Comparison of ENCODE assay signal across 22 mouse cellular contexts in genomic region chr8:106865354-106865753, GRCm38 (mm10). TPM values are rescaled to one million over a fixed set of nuclear protein-coding genes. Genes with fewer than 3 reads are reported as not detected.
DNase-seq lines count a peak whose midpoint lies in the region; ATAC-seq lines count a peak whose summit lies in the region.
"Had no signal": no experiment of that assay in that cellular context is flagged by ENCODE, and none has a peak within 500 bp of the region (broad histone marks: within the 10 kb centered on the region; RNA-seq: fewer than 3 reads in every experiment).

No protein-coding gene starts in this region.

- peaks cover 10% of the 10 kb centered on the region for H3K4me1 ChIP-seq in forebrain, embryonic 15.5 days
- H3K4me1 ChIP-seq in forebrain, embryonic 10.5 days: peaks cover 11% of the 10 kb centered on the region

- no peak overlapping the region for H3K4me3 ChIP-seq in forebrain, embryonic 15.5 days
- H3K4me3 ChIP-seq in forebrain, embryonic 10.5 days: no peak overlapping the region
- H3K4me3 ChIP-seq: heart, embryonic 12.5 days; layer of hippocampus, adult 2 months; left cerebral cortex, adult 2 months; limb, embryonic 12.5 days; liver, embryonic 12.5 days; megakaryocyte, embryonic 14.5 days had no signal

- no peaks in the 10 kb centered on the region for H3K36me3 ChIP-seq in forebrain, embryonic 15.5 days
- no peaks in the 10 kb centered on the region for H3K36me3 ChIP-seq in forebrain, embryonic 10.5 days (replicated peaks)
- H3K36me3 ChIP-seq: heart, embryonic 12.5 days; limb, embryonic 12.5 days; liver, embryonic 12.5 days had no signal

- no peak for DNase-seq in forebrain, embryonic 10.5 days (ENCODE audit: extremely low spot score, low spot score)
- DNase-seq in left cerebral cortex, postnatal 4 days: peak; percentile 62
- no peak for DNase-seq in left cerebral cortex, postnatal 10 days (ENCODE audit: extremely low spot score in 1 of 2, low spot score in 2 of 2)
- peak; percentile 63 to 75 for DNase-seq in cerebellum, postnatal 10 days
- DNase-seq in MN1 (ENCODE audit: low spot score): no peak
- DNase-seq: adrenal gland, postnatal 36 days; B cell, adult 2 months; embryo, embryonic 11 days; heart, postnatal 14 days; kidney, adult 2 months; kidney, postnatal 10 days; lung, adult 2 months; right cerebral cortex, postnatal 25 days; thymus, adult 18-20 months had no signal

- 52% methylated on average over 9 of the region's 9 CpGs for WGBS in forebrain, embryonic 15.5 days
- WGBS in forebrain, embryonic 10.5 days: 80% methylated on average over 9 of the region's 9 CpGs

- peaks cover 11% of the 10 kb centered on the region; the same call in 1 of the 2 replicates for H3K27me3 ChIP-seq in forebrain, embryonic 15.5 days
- peaks cover 35% of the 10 kb centered on the region for H3K27me3 ChIP-seq in forebrain, embryonic 10.5 days (ENCODE audit: poor library complexity, severe bottlenecking)

- no peaks in the 10 kb centered on the region for H3K9me3 ChIP-seq in forebrain, embryonic 15.5 days
- no peaks in the 10 kb centered on the region for H3K9me3 ChIP-seq in forebrain, embryonic 10.5 days
- H3K9me3 ChIP-seq: heart, embryonic 12.5 days; limb, embryonic 12.5 days; liver, embryonic 12.5 days had no signal

- intact Hi-C loops in left cerebral cortex, postnatal 4 days (cut with DNase I): no loop called here
- intact Hi-C loops in left cerebral cortex, postnatal 10 days (cut with DNase I): loop anchor here (10.0 kb wide), 1 partner anchor 61 kb away; no protein-coding TSS in a partner anchor

- peak; percentile 61; the same call in 1 of the 2 replicates for ATAC-seq in forebrain, embryonic 15.5 days (replicated peaks)
- no peak for ATAC-seq in granulocyte monocyte progenitor cell, adult 5-6 weeks (replicated peaks; ENCODE audit: poor library complexity, severe bottlenecking)
- ATAC-seq: liver, embryonic 12.5 days had no signal

- H3K4me2 ChIP-seq in forebrain, embryonic 15.5 days (replicated peaks): no peak overlapping the region
- H3K4me2 ChIP-seq: heart, embryonic 12.5 days; limb, embryonic 12.5 days; liver, embryonic 12.5 days had no signal

- H3K27ac ChIP-seq in forebrain, embryonic 15.5 days (replicated peaks): no peak overlapping the region
- no peak overlapping the region for H3K27ac ChIP-seq in forebrain, embryonic 10.5 days
- H3K27ac ChIP-seq: layer of hippocampus, adult 2 months; left cerebral cortex, adult 2 months; limb, embryonic 12.5 days; liver, embryonic 12.5 days had no signal

- no peak overlapping the region for H3K9ac ChIP-seq in forebrain, embryonic 15.5 days (replicated peaks)
- H3K9ac ChIP-seq: heart, embryonic 12.5 days; limb, embryonic 12.5 days; liver, embryonic 12.5 days had no signal

RNA-seq across cellular contexts. Expression of gene Has3, which starts 4.7 kb away (rescaled TPM):
- 0.89 and 0.95 TPM in 2 replicates for polyA plus RNA-seq in forebrain, embryonic 15.5 days (2015; fragmentation: Nextera tagmentation; extraction: Ambion mirVana)
- 0.25 and 0.26 TPM in 2 replicates for polyA plus RNA-seq in forebrain, embryonic 10.5 days (2016; fragmentation: Nextera tagmentation; extraction: Ambion mirVana)
- total RNA-seq in left cerebral cortex, postnatal 4 days (2021): 10 to 100 TPM; 16.7 to 17.7 TPM
- total RNA-seq in left cerebral cortex, postnatal 10 days (2021): 1 to 10 TPM; 5.6 to 6.1 TPM
- not detected in 2 replicates for total RNA-seq in granulocyte monocyte progenitor cell, adult 5-6 weeks (2014; fragmentation: Nextera tagmentation)
- total RNA-seq in granulocyte monocyte progenitor cell, adult 5-6 weeks (2017): 0.17 and 0.77 TPM in 2 replicates

RNA-seq across cellular contexts. Expression of gene Utp4, which starts 28.1 kb away (rescaled TPM):
- 49.1 and 49.4 TPM in 2 replicates for polyA plus RNA-seq in forebrain, embryonic 15.5 days (2015; fragmentation: Nextera tagmentation; extraction: Ambion mirVana)
- 96.5 and 105 TPM in 2 replicates for polyA plus RNA-seq in forebrain, embryonic 10.5 days (2016; fragmentation: Nextera tagmentation; extraction: Ambion mirVana)
- 10 to 100 TPM; 30.0 to 30.2 TPM for total RNA-seq in left cerebral cortex, postnatal 4 days (2021)
- total RNA-seq in left cerebral cortex, postnatal 10 days (2021): 10 to 100 TPM; 25.6 to 27.4 TPM
- 55.7 and 56.0 TPM in 2 replicates for total RNA-seq in granulocyte monocyte progenitor cell, adult 5-6 weeks (2014; fragmentation: Nextera tagmentation)
- total RNA-seq in granulocyte monocyte progenitor cell, adult 5-6 weeks (2017): 50.3 and 57.8 TPM in 2 replicates

Comparison
In these comparisons a context has a peak if more than half of its experiments do, and no peak if none do; other contexts are left out.
1. DNase-seq: peak in left cerebral cortex, postnatal 4 days (single experiment) and cerebellum, postnatal 10 days (2 of 2); none in forebrain, embryonic 10.5 days (single experiment), left cerebral cortex, postnatal 10 days (0 of 2) and MN1 (single experiment).